Mouse (Mus musculus) liver, adult 2 months (tissue): Measurements from ENCODE around the gene Creb3l2.

Source experiments
- CTCF ChIP-seq: fragments of 200-500 bp; IDR thresholded peaks from 2 replicates; pipeline ENCODE4 v1.5.1; 2011; ENCODE audit warnings: low read depth, low read length, control low read depth
- POLR2A ChIP-seq: fragments of 200-500 bp; IDR thresholded peaks from 2 replicates; pipeline ENCODE4 v1.6.1; 2011; ENCODE audit warnings: low read length, control low read depth; ENCODE audit not compliant: insufficient read depth; ENCODE audit errors: extremely low read depth

- no peak for TF ChIP-seq POLR2A
- no peak for TF ChIP-seq CTCF
Measured at GRCm38 (mm10) chr6:37370566-37370965, 71.4 kb downstream of the Creb3l2 start.
